Mouse (Mus musculus): ENCODE data around the gene Tmem175. TPM values are rescaled to one million over a fixed set of nuclear protein-coding genes. Genes with fewer than 3 reads are reported as not detected.

Tmem175 gene
- polyA plus RNA-seq, 1 experiment from 2014 or later, result 18.1 TPM

DNA sequence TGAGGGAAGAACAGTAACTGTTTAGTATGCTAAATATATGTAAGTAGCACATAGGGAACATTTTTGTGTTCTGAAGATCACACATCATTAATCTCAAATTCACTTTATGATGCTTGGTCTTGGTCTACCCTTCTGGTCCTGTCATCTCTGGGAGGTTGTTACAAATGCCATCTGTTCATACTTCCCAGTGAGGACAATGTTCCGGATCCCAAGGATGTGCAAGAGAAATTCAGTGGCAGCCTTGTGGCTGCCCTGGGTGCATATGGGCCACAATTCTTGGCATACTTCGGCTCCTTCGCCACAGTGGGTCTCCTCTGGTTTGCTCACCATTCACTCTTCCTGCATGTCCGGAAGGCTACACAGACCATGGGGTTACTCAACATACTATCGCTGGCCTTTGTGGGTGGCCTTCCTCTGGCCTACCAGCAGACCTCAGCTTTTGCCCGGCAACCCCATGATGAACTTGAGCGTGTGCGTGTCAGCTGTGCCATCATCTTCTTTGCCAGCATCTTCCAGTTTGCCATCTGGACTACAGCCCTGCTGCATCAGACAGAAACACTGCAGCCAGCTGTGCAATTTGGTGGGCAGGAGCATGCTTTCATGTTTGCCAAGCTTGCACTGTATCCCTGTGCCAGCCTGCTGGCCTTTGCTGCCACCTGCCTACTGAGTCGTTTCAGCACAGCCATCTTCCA, 16.2 kb downstream of the Tmem175 start:
- Histone ChIP-seq H3K36me3 (peaks cover 65% of the 10 kb centered on the region), H3K4me3 (no peak overlapping the region), H3K4me2 (replicated peaks) (no peak overlapping the region), H3K9ac (no peak overlapping the region), H3K4me1 (no peaks in the 10 kb centered on the region), H3K9me3 (no peaks in the 10 kb centered on the region), H3K27ac (no peak overlapping the region), H3K27me3 (replicated peaks) (no peaks in the 10 kb centered on the region)
- WGBS, result 90% methylated on average over 9 of the region's 9 CpGs
- ATAC-seq (ENCODE audit: low FRiP score, low read depth), result no peak

DNA sequence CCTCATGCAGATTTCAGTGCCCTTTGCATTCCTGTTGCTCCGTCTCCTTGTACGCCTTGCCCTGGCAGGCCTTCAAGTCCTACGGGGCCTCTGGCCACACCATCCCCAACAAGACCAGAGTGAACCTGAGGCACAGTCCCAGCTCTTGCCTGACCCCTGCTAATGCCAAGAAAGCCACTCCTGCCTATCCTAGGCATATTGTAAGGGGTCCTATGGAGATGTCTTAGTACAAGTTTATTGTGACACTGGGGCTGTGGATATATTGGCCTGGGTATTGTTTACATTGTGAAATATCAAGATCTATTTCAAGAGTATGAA, 16.7 kb downstream of the Tmem175 start:
- no peak overlapping the region for H3K4me3 ChIP-seq
- ATAC-seq (ENCODE audit: low FRiP score, low read depth), result no peak
- no peaks in the 10 kb centered on the region for H3K9me3 ChIP-seq
- no peak overlapping the region for H3K4me2 ChIP-seq (replicated peaks)
- no peaks in the 10 kb centered on the region for H3K4me1 ChIP-seq
- H3K9ac ChIP-seq, result no peak overlapping the region
- H3K36me3 ChIP-seq, result peaks cover 65% of the 10 kb centered on the region
- H3K27ac ChIP-seq, result no peak overlapping the region
- 95% methylated on average over 3 of the region's 3 CpGs for WGBS
- H3K27me3 ChIP-seq (replicated peaks), result no peaks in the 10 kb centered on the region

DNA sequence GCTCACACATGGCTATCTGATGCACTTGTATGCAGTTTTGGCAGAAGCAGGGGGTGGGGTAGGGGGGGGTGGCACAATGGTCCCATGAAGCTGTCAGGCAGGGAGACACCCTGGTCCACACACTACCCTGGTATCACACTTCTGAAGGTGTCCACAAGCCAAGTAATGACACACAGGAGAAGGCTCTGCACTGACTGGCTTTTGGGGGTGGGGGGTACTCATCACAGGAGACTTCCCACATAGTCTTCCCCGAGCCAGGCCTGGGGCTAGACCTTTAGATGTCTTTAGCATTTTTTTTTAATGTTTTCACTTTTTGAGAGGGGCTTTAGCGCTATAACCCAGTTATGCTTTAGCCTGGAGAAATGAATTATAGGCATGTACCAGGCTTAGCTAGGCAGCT, 17.7 kb downstream of the Tmem175 start:
- ATAC-seq (ENCODE audit: low FRiP score, low read depth), result no peak
- Histone ChIP-seq H3K9ac (no peak overlapping the region), H3K36me3 (peaks cover 66% of the 10 kb centered on the region), H3K27ac (no peak overlapping the region), H3K27me3 (replicated peaks) (no peaks in the 10 kb centered on the region), H3K9me3 (no peaks in the 10 kb centered on the region), H3K4me1 (no peaks in the 10 kb centered on the region), H3K4me3 (no peak overlapping the region), H3K4me2 (replicated peaks) (no peak overlapping the region)
- WGBS, result 89% methylated on average over 2 of the region's 2 CpGs

DNA sequence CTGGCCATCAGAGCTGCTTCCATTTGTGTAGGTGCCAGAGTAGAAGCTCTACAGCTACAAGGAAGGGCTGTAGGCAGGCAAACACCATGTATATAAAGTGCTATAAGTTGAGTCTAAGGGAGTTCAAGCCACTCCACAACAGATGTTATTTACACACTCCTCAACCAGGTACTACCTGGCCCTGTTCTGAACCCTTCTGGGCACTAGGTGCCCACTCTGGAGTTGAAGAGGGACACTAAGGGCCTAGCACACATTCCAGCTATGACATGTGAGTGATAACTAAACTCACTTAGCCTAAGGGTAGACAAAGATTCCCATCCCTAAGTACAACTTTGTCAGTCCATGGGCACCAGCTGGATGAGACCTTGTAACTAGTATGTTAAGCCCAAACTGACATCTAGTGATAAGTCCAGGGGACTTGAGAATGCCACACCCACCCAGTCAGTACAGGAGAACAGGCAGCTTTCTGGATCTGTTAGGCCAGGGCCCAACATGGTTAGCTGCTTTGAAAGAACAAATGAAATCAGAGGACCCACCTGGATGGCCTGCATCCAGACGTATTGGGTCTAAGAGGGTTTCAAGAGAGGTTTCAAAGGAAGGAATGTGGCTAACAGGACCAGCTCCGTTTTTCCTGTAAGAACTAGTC, 18.4 kb downstream of the Tmem175 start:
- no peak for ATAC-seq (ENCODE audit: low FRiP score, low read depth)
- WGBS, result 90% methylated on average over 2 of the region's 2 CpGs
- peaks cover 66% of the 10 kb centered on the region for H3K36me3 ChIP-seq

DNA sequence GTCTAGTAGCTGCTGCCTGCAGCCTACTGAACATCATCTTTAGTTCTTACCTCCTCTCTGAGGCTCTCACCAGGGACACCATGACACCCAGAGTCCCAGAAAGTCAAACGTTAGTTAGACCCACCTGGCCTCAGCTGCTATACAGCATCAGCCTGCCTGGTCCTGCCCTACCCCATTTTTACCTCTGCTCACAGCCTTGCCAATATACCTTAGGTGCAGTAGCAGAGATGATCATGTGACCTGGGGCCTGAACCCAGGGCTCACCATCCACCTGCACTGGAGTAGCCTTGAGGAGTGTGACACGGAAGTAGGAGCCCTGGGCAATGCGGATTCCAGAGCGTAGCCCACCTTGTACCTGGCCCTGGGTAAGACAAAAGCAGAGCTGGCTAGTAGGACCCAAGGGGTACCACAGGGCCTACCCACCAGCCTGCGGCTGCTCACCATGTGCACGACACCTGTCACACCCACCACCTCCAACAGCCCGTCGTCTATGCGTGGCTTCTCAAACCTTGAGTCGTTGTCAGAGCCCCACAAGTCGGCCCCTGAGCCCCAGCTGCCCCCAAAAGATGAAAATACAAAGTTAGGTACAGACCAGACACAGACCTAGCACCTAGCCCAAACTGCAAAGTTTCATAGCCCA, 19.5 kb downstream of the Tmem175 start:
- no peak overlapping the region for H3K9ac ChIP-seq
- H3K9me3 ChIP-seq, result no peaks in the 10 kb centered on the region

More for the DNA sequence above, 18.4 kb downstream of the Tmem175 start:
- no peak overlapping the region for H3K4me2 ChIP-seq (replicated peaks)
- H3K4me3 ChIP-seq, result no peak overlapping the region
- H3K9me3 ChIP-seq, result no peaks in the 10 kb centered on the region
- no peak overlapping the region for H3K27ac ChIP-seq
- H3K27me3 ChIP-seq (replicated peaks), result no peaks in the 10 kb centered on the region
- no peak overlapping the region for H3K9ac ChIP-seq
- no peaks in the 10 kb centered on the region for H3K4me1 ChIP-seq

DNA sequence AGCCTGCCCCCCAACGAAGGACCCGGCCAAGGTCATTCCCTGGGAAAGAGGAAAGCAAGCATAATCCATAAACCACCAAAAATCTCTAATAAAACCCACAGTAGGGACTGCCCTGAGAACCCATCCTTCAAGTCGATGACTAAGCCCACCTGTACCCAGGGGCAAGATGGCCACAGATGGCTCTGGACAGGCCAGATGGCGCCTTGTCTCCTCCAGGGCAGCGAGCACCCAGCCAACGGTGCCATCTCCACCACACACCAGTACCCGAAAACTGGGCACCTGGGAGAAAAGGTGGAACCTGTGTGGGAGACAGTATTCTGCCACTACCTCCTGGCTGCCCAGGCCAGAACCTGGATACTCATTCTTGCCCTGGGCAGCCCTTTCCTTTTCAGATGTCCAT, 20.8 kb downstream of the Tmem175 start:
- H3K4me2 ChIP-seq (replicated peaks), result no peak overlapping the region
- ATAC-seq (ENCODE audit: low FRiP score, low read depth), result no peak
- no peaks in the 10 kb centered on the region for H3K27me3 ChIP-seq (replicated peaks)
- no peak overlapping the region for H3K27ac ChIP-seq
- peaks cover 76% of the 10 kb centered on the region for H3K36me3 ChIP-seq
- no peaks in the 10 kb centered on the region for H3K9me3 ChIP-seq
- no peak overlapping the region for H3K4me3 ChIP-seq
- no peak overlapping the region for H3K9ac ChIP-seq
- no peaks in the 10 kb centered on the region for H3K4me1 ChIP-seq
- 93% methylated on average over 7 of the region's 7 CpGs for WGBS

More for the DNA sequence above, 19.5 kb downstream of the Tmem175 start:
- no peak overlapping the region for H3K4me3 ChIP-seq
- no peaks in the 10 kb centered on the region for H3K4me1 ChIP-seq
- 89% methylated on average over 11 of the region's 11 CpGs for WGBS
- H3K36me3 ChIP-seq, result peaks cover 74% of the 10 kb centered on the region
- ATAC-seq (ENCODE audit: low FRiP score, low read depth), result no peak
- H3K27ac ChIP-seq, result no peak overlapping the region
- no peak overlapping the region for H3K4me2 ChIP-seq (replicated peaks)
- no peaks in the 10 kb centered on the region for H3K27me3 ChIP-seq (replicated peaks)

DNA sequence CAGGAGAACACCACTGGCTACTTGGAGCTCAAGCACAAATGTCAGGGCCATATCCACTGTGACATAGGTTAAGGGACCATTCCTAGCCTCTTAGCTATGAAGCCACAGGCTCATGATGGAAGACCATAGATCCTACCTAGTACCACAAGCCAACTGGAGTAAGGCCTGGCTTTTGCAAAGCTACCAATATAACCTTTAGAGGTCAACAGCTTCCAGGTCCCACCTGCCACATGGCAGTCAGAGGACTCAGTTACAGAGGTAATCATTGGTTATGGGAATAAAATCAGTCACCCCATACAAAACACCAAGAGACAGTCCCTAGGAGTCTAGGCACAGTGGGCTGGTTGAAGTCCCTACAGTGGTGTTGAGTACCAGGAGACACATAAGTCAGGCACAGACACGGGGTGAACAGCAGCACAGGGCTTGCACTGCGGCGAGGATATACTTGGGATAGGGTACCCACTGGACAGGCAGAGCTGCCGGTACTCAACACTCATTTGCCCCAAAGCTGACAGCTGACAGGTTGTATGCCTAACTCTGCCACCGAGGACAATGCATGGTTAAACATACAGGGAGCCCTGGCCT, 21.7 kb downstream of the Tmem175 start:
- 82% methylated on average over 5 of the region's 5 CpGs for WGBS
- H3K27ac ChIP-seq, result no peak overlapping the region
- H3K9me3 ChIP-seq, result no peaks in the 10 kb centered on the region
- no peak overlapping the region for H3K4me3 ChIP-seq
- no peaks in the 10 kb centered on the region for H3K4me1 ChIP-seq
- H3K36me3 ChIP-seq, result peaks cover 76% of the 10 kb centered on the region
- no peak overlapping the region for H3K9ac ChIP-seq
- no peaks in the 10 kb centered on the region for H3K27me3 ChIP-seq (replicated peaks)
- no peak; the same call in 1 of the 2 replicates for ATAC-seq (ENCODE audit: low FRiP score, low read depth)
- H3K4me2 ChIP-seq (replicated peaks), result no peak overlapping the region

DNA sequence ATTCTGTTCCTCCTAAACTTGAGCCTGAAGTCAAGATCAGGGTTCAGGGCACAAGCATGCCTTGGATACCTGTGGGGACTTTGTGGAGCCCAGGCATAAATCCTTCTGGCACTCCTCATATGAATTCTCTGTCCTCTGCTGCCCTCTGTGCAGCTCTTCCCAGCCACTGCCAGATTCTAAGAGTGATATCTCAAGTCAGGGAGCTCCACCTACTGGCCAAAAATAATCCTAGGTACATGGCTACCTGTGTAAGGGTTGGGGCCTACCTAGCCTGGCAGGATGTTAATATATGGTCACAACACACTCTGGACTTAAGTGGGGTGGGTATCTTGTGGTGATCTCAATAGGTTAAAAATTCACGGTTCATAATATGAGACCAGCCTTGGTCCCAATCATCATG, 22.3 kb downstream of the Tmem175 start:
- H3K4me2 ChIP-seq (replicated peaks), result no peak overlapping the region
- H3K27ac ChIP-seq, result no peak overlapping the region
- no peak overlapping the region for H3K4me3 ChIP-seq
- ATAC-seq (ENCODE audit: low FRiP score, low read depth), result peak; percentile 61; the same call in 1 of the 2 replicates
- no peaks in the 10 kb centered on the region for H3K9me3 ChIP-seq
- H3K9ac ChIP-seq, result no peak overlapping the region
- H3K27me3 ChIP-seq (replicated peaks), result no peaks in the 10 kb centered on the region
- peaks cover 78% of the 10 kb centered on the region for H3K36me3 ChIP-seq
- H3K4me1 ChIP-seq, result no peaks in the 10 kb centered on the region
- WGBS, result 75% methylated on average over 1 of the region's 1 CpGs

DNA sequence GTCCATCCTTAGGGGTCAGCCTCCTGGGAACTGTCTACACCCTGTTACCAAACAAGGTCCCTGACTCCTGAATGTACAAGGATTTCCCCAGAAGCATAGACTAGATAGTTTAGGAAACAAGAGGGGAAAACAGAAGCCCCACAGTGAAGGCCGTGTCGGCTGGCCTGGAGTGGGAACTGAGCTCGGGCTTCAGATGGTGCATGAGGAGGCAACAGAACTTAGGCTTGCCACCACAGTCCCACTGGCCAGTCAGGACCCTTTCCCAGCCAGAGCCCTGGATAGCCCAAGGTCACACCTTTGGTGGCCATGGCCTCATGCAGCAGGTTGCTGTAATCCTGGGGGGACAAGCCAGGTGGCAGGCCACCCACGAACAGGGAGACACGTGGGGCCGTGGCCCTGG, 23.8 kb downstream of the Tmem175 start:
- no peak overlapping the region for H3K27ac ChIP-seq
- H3K4me2 ChIP-seq (replicated peaks), result no peak overlapping the region
- ATAC-seq (ENCODE audit: low FRiP score, low read depth), result no peak
- peaks cover 77% of the 10 kb centered on the region for H3K36me3 ChIP-seq
- no peak overlapping the region for H3K9ac ChIP-seq
- H3K9me3 ChIP-seq, result no peaks in the 10 kb centered on the region
- H3K27me3 ChIP-seq (replicated peaks), result no peaks in the 10 kb centered on the region
- no peak overlapping the region for H3K4me3 ChIP-seq
- H3K4me1 ChIP-seq, result peaks cover under 1% of the 10 kb centered on the region; the same call in 1 of the 2 replicates
- 94% methylated on average over 6 of the region's 6 CpGs for WGBS

DNA sequence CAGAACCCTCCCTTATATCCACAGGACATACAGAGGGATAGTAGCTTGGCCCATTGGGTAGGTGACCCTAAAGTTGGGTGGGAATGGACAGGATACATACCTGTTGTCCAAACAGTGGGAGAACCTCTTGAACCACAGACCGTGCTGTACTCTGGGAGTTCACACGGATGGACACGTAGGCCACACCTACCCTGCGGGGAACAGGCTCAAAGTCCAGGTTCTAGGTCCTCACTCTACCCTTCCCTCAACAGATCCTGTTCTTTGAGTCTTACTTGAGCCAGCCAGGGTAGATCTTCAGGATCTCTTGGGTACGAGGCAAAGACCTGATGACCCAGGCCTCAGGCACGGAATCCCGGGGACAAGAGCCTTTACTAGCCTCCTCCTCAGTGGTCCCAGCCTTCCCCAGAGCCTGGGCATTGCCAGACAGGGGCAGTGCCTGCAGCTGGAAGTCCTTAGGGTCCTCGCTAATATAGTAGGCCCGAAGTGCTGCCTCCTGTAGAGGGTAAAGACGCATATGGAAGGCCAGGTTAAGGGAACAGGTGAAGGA, 24.9 kb downstream of the Tmem175 start:
- H3K36me3 ChIP-seq, result peaks cover 65% of the 10 kb centered on the region
- WGBS, result 93% methylated on average over 10 of the region's 10 CpGs

DNA sequence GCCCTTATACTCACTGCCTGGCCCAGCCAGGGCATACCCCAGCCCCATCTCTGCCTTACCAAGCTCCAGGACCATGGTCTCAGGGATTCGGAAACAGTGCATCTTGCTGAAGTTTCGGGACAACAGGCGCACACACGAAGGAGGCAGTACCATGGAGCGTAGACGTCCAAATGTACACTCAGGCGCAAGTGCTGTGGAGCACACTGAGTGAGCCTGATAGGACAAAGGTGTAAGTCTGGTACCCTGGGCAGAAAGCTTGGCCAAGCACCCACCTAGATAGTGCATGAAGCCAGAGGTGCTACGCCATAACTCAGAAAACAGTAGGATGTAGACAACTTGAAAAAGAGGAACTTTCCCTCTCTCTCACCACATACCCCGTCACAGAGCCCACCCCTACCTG, 25.8 kb downstream of the Tmem175 start:
- no peak for ATAC-seq (ENCODE audit: low FRiP score, low read depth)
- peaks cover 56% of the 10 kb centered on the region for H3K36me3 ChIP-seq

More for the DNA sequence above, 24.9 kb downstream of the Tmem175 start:
- Histone ChIP-seq H3K4me1 (peaks cover 12% of the 10 kb centered on the region), H3K27ac (no peak overlapping the region), H3K9me3 (no peaks in the 10 kb centered on the region), H3K27me3 (replicated peaks) (no peaks in the 10 kb centered on the region), H3K4me3 (no peak overlapping the region), H3K4me2 (replicated peaks) (no peak overlapping the region), H3K9ac (no peak overlapping the region)
- ATAC-seq (ENCODE audit: low FRiP score, low read depth), result no peak

More for the DNA sequence above, 25.8 kb downstream of the Tmem175 start:
- Histone ChIP-seq H3K4me3 (no peak overlapping the region), H3K27me3 (replicated peaks) (no peaks in the 10 kb centered on the region), H3K4me1 (peaks cover 19% of the 10 kb centered on the region), H3K27ac (no peak overlapping the region), H3K9ac (no peak overlapping the region), H3K4me2 (replicated peaks) (no peak overlapping the region), H3K9me3 (no peaks in the 10 kb centered on the region)
- 94% methylated on average over 9 of the region's 9 CpGs for WGBS
